Comparison of ENCODE assay signal across 26 mouse cellular contexts in the genomic region with DNA sequence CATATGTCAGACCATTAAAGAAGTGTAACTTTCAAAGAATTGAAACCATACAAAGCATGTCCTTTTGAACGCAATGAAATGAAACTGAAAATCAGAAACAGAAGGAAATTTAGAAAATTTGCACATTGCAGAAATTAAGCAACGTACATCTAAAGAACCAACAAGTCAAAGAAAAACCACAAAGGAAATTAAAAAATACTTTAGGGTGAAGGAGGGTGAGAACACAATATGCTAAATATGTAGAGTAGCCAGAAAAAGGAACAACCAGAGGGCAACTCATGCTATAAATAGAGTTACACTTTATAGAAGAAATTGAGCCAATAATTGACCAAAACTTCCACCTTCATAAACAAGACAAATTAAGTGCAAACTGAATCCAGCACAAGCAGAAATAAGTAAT.
"Had no signal": no experiment of that assay in that cellular context is flagged by ENCODE, and none has a peak within 500 bp of the region (broad histone marks: within the 10 kb centered on the region; RNA-seq: fewer than 3 reads in every experiment).

No protein-coding gene starts in this region.

- H3K27me3 ChIP-seq: heart, embryonic 12.5 days; hindbrain, embryonic 13.5 days; intestine, embryonic 15.5 days; kidney, embryonic 15.5 days; limb, embryonic 13.5 days; limb, embryonic 15.5 days; liver, embryonic 12.5 days had no signal

- H3K9me3 ChIP-seq: heart, embryonic 10.5 days; heart, embryonic 12.5 days; hindbrain, embryonic 10.5 days; hindbrain, embryonic 13.5 days; intestine, embryonic 15.5 days; kidney, embryonic 15.5 days; limb, embryonic 13.5 days; limb, embryonic 15.5 days; liver, embryonic 12.5 days had no signal

- ATAC-seq: hindbrain, embryonic 16.5 days; inflammation-experienced regulatory T-cells, adult 6 months; intestine, embryonic 15.5 days; liver, embryonic 12.5 days had no signal

- DNase-seq: gastrocnemius, postnatal 14 days; gastrocnemius, postnatal 36 days; heart, adult 18-20 months; heart, postnatal 10 days; heart, postnatal 4 days; kidney, adult 11 months; kidney, adult 2 months; kidney, adult 9 months; kidney, postnatal 25 days; kidney, postnatal 4 days; left cerebral cortex, postnatal 4 days had no signal

- H3K4me3 ChIP-seq: heart, embryonic 10.5 days; heart, embryonic 12.5 days; hindbrain, embryonic 10.5 days; hindbrain, embryonic 13.5 days; intestine, embryonic 15.5 days; kidney, embryonic 15.5 days; layer of hippocampus, adult 2 months; left cerebral cortex, adult 2 months; limb, embryonic 13.5 days; limb, embryonic 15.5 days; liver, embryonic 12.5 days had no signal

- H3K4me1 ChIP-seq: heart, embryonic 10.5 days; heart, embryonic 12.5 days; hindbrain, embryonic 10.5 days; hindbrain, embryonic 13.5 days; intestine, embryonic 15.5 days; kidney, embryonic 15.5 days; limb, embryonic 13.5 days; limb, embryonic 15.5 days; liver, embryonic 12.5 days had no signal

- H3K27ac ChIP-seq: heart, embryonic 10.5 days; hindbrain, embryonic 10.5 days; hindbrain, embryonic 13.5 days; intestine, embryonic 15.5 days; kidney, embryonic 15.5 days; kidney, postnatal 0 days; layer of hippocampus, adult 2 months; left cerebral cortex, adult 2 months; limb, embryonic 13.5 days; limb, embryonic 15.5 days; liver, embryonic 12.5 days; liver, embryonic 14.5 days had no signal

- H3K36me3 ChIP-seq: heart, embryonic 10.5 days; heart, embryonic 12.5 days; hindbrain, embryonic 10.5 days; hindbrain, embryonic 13.5 days; intestine, embryonic 15.5 days; kidney, embryonic 15.5 days; limb, embryonic 13.5 days; limb, embryonic 15.5 days; liver, embryonic 12.5 days had no signal
